Mouse (Mus musculus): ENCODE results near the gene Prr32. TPM values are rescaled to one million over a fixed set of nuclear protein-coding genes. Genes with fewer than 3 reads are reported as not detected.

The Prr32 gene
- 39.4 and 41.1 TPM in 2 replicates for polyA plus RNA-seq (2014; fragmentation: Nextera tagmentation; extraction: Ambion mirVana)

DNA sequence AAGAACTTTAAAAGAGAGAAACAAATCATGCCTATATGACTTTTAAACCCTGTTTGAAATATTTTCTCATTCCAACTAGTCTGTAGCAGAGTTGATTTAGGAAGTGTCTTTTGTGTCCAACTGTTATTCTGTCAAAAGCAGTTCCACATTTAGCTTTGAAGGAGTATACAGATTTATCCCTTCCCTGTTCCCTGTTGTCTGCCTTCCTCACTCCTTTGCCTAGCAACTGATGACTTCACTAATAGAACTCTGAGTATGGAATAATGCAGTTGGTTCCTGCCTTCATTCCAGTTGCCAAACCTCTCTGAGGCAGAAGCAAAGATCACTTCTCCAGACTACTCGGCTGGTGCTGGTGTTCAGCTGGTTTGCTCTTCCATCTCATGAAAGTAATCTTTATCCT is at the start of gene Prr32:
Gene Prr32, plus strand, starts transcription at position 301 of the 400 bp plus-strand sequence.
- Histone ChIP-seq H3K4me1 (ENCODE audit: control insufficient read depth, insufficient read depth, low read length) (no peaks in the 10 kb centered on the region), H3K36me3 (ENCODE audit: control insufficient read depth, insufficient read depth, low read length) (no peaks in the 10 kb centered on the region), H3K4me3 (ENCODE audit: low read depth, low read length) (no peak within 1 kb of the TSS), H3K4me2 (ENCODE audit: low read depth, low read length) (no peak within 1 kb of the TSS), H3K27me3 (replicated peaks; ENCODE audit: control insufficient read depth, insufficient read depth, low read length) (no peaks in the 10 kb centered on the region), H3K9me3 (ENCODE audit: control insufficient read depth, low read length) (no peaks in the 10 kb centered on the region), H3K9ac (ENCODE audit: low read depth, low read length) (no peak within 1 kb of the TSS), H3K27ac (replicated peaks; ENCODE audit: low read depth, low read length) (no peak within 1 kb of the TSS)
- 77% methylated on average over 1 of the region's 1 CpGs for WGBS
- DNase-seq (ENCODE audit: low spot score) (no peak), ATAC-seq (ENCODE audit: low read depth) (no peak)

All from embryonic facial prominence, embryonic 14.5 days (tissue).